Mouse (Mus musculus): ENCODE measurements around the gene Umps. TPM values are rescaled to one million over a fixed set of nuclear protein-coding genes. Genes with fewer than 3 reads are reported as not detected.

Umps gene
- total and polyA plus RNA-seq, 3 experiments: 115 to 173 (median 161) TPM

GRCm38 (mm10) chr16:33937567-33937966, 29.3 kb downstream of the Umps start:
- H3K27me3 ChIP-seq (replicated peaks): peaks cover 17% of the 10 kb centered on the region
- in situ Hi-C loops (cut with MboI; ENCODE audit: low pct_ligation_motif_present, low pct_unique_long_range_greater_than_20kb, low sequenced_read_pairs): no loop called here
- peaks cover 2% of the 10 kb centered on the region for H3K9me3 ChIP-seq (replicated peaks; ENCODE audit: low read length)
- TF ChIP-seq IRF4 (IDR thresholded peaks at IDR 0.05; ENCODE audit: low read depth, low read length): no peak
- TF ChIP-seq ELF1 (IDR thresholded peaks at IDR 0.05; ENCODE audit: low read depth, low read length): no peak
- TF ChIP-seq HCFC1 (IDR thresholded peaks at IDR 0.05; ENCODE audit: low read depth, low read length): no peak
- no peak for TF ChIP-seq TBP (conservative IDR thresholded peaks at IDR 0.05; ENCODE audit: low read depth, low read length)
- H3K36me3 ChIP-seq (replicated peaks in 1 of 2; ENCODE audit: control insufficient read depth in 1 of 2, insufficient read depth in 1 of 2, low read length in 1 of 2): no peaks in the 10 kb centered on the region
- H3K4me2 ChIP-seq (ENCODE audit: insufficient read depth, low read depth, poor library complexity, severe bottlenecking): no peak overlapping the region
- no peaks in the 10 kb centered on the region for H3K79me2 ChIP-seq (replicated peaks; ENCODE audit: control insufficient read depth, extremely low read depth, insufficient read depth, poor library complexity, severe bottlenecking)
- no peak overlapping the region for H3K9ac ChIP-seq (ENCODE audit: insufficient read depth, low read depth)
- no peak overlapping the region for H3K4me3 ChIP-seq (replicated peaks in 1 of 3; ENCODE audit: low read depth in 2 of 3, low read length in 2 of 3, poor library complexity in 1 of 3)
- no peak for DNase-seq (ENCODE audit: extremely low read depth)
- dilution Hi-C loops (cut with MboI; ENCODE audit: extremely low pct_ligation_motif_present, extremely low pct_unique_long_range_greater_than_20kb, low sequenced_read_pairs): no loop called here
- no peaks in the 10 kb centered on the region for H3K4me1 ChIP-seq (ENCODE audit: control insufficient read depth in 1 of 2, insufficient read depth in 2 of 2)
- no peak overlapping the region for H3K27ac ChIP-seq (ENCODE audit: insufficient read depth, low read depth)

DNA sequence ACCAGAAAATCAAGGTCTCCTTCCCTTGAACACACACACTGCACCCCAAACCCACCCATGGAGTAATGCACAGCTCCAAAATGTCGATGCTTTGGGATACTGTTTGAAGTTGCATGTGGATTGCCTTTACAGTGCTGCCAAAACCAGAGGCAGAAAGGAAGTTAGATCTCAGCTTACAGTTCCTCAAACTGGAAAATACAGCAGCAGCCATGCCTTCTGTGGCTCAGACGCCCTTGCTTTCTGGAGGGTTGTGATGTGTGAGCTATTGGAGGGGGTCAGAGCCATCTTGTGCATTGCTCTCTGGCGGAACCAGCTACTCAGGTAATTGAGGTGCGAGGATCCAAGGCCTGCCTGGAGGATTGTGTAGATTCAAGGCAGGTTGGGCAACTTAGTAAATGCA, 30.0 kb downstream of the Umps start:
- no peak for DNase-seq (ENCODE audit: extremely low read depth)
- TF ChIP-seq TBP (conservative IDR thresholded peaks at IDR 0.05; ENCODE audit: low read depth, low read length) (no peak), KAT2A (IDR thresholded peaks at IDR 0.05; ENCODE audit: insufficient replicate concordance, low read length) (no peak), E2F4 (IDR thresholded peaks at IDR 0.05; ENCODE audit: insufficient replicate concordance, low read depth, low read length) (no peak), USF1 (IDR thresholded peaks at IDR 0.05; ENCODE audit: low read depth, low read length) (no peak), ZNF384 (IDR thresholded peaks at IDR 0.05; ENCODE audit: low read depth, low read length) (no peak), JUND (conservative IDR thresholded peaks at IDR 0.05; ENCODE audit: low read depth, low read length) (no peak), SMC3 (IDR thresholded peaks at IDR 0.05; ENCODE audit: low read depth, low read length) (no peak), CTCF (conservative IDR thresholded peaks at IDR 0.05 in 1 of 2, IDR thresholded peaks at IDR 0.05 in 1 of 2; ENCODE audit: low read depth in 2 of 2, low read length in 2 of 2) (no peak), ETS1 (conservative IDR thresholded peaks at IDR 0.05; ENCODE audit: low read depth, low read length) (no peak), NRF1 (IDR thresholded peaks at IDR 0.05; ENCODE audit: low read depth, low read length) (no peak), UBTF (IDR thresholded peaks at IDR 0.05; ENCODE audit: low read depth, low read length) (no peak), RAD21 (IDR thresholded peaks at IDR 0.05; ENCODE audit: low read depth, low read length) (no peak), POLR2AphosphoS2 (IDR thresholded peaks at IDR 0.05; ENCODE audit: low read depth, low read length) (no peak), POLR2A (IDR thresholded peaks at IDR 0.05; ENCODE audit: low read depth, low read length) (no peak), MXI1 (IDR thresholded peaks at IDR 0.05; ENCODE audit: low read depth, low read length) (no peak), MYC (IDR thresholded peaks at IDR 0.05; ENCODE audit: low read depth, low read length) (no peak), ZC3H11A (IDR thresholded peaks at IDR 0.05; ENCODE audit: low read depth, low read length) (no peak), SIN3A (IDR thresholded peaks at IDR 0.05; ENCODE audit: low read length) (no peak), MAFK (IDR thresholded peaks at IDR 0.05; ENCODE audit: insufficient replicate concordance, low read length) (no peak)
- no peak overlapping the region for H3K4me3 ChIP-seq (replicated peaks in 1 of 3; ENCODE audit: low read depth in 2 of 3, low read length in 2 of 3, poor library complexity in 1 of 3)
- H3K4me1 ChIP-seq (ENCODE audit: control insufficient read depth in 1 of 2, insufficient read depth in 2 of 2): no peaks in the 10 kb centered on the region
- no peak overlapping the region for H3K4me2 ChIP-seq (ENCODE audit: insufficient read depth, low read depth, poor library complexity, severe bottlenecking)
- no peak overlapping the region for H3K27ac ChIP-seq (ENCODE audit: insufficient read depth, low read depth)
- dilution Hi-C loops (cut with MboI; ENCODE audit: extremely low pct_ligation_motif_present, extremely low pct_unique_long_range_greater_than_20kb, low sequenced_read_pairs): no loop called here
- H3K79me2 ChIP-seq (replicated peaks; ENCODE audit: control insufficient read depth, extremely low read depth, insufficient read depth, poor library complexity, severe bottlenecking): no peaks in the 10 kb centered on the region
- H3K27me3 ChIP-seq (replicated peaks): peaks cover 21% of the 10 kb centered on the region
- no peaks in the 10 kb centered on the region for H3K36me3 ChIP-seq (replicated peaks in 1 of 2; ENCODE audit: control insufficient read depth in 1 of 2, insufficient read depth in 1 of 2, low read length in 1 of 2)
- H3K9me3 ChIP-seq (replicated peaks; ENCODE audit: low read length): peaks cover 2% of the 10 kb centered on the region
- in situ Hi-C loops (cut with MboI; ENCODE audit: low pct_ligation_motif_present, low pct_unique_long_range_greater_than_20kb, low sequenced_read_pairs): no loop called here
- H3K9ac ChIP-seq (ENCODE audit: insufficient read depth, low read depth): no peak overlapping the region
